Mouse (Mus musculus) liver, embryonic 15.5 days (tissue): ENCODE measurements at regions not wholly inside any gene's neighbourhood (a gene's known extent, or its start where the extent isn't known, plus 50 kb on each side); places are given as distances from the start of the nearest gene placed in this dataset.

Experiments
- ATAC-seq: fragments of 200-750 bp; cut with Nextera tagmentation; 2 replicates; pipeline ENCODE4 v1.8.0; 2017; ENCODE audit warnings: moderate number of reproducible peaks, mild to moderate bottlenecking, moderate library complexity; ENCODE audit not compliant: insufficient read depth
- H3K27ac ChIP-seq: fragments of 300-500 bp; sonication (generic); replicated peaks from 2 replicates; pipeline ENCODE4 v1.5.1; 2015; ENCODE audit warnings: mild to moderate bottlenecking, inconsistent platforms
- H3K27me3 ChIP-seq: fragments of 300-500 bp; sonication (generic); 2 replicates; pipeline ENCODE4 v1.6.1; 2015; ENCODE audit warnings: mild to moderate bottlenecking, inconsistent platforms
- H3K36me3 ChIP-seq: fragments of 300-500 bp; sonication (generic); replicated peaks from 2 replicates; pipeline ENCODE4 v1.6.1; 2015; ENCODE audit warnings: moderate library complexity, mild to moderate bottlenecking, inconsistent platforms
- H3K4me1 ChIP-seq: fragments of 300-500 bp; sonication (generic); replicated peaks from 2 replicates; pipeline ENCODE4 v1.6.1; 2015; ENCODE audit warnings: inconsistent platforms
- H3K4me2 ChIP-seq: fragments of 300-500 bp; sonication (generic); 2 replicates; pipeline ENCODE4 v1.6.1; 2015; ENCODE audit warnings: moderate library complexity, mild to moderate bottlenecking, inconsistent platforms
- H3K4me3 ChIP-seq: fragments of 300-500 bp; sonication (generic); replicated peaks from 2 replicates; pipeline ENCODE4 v1.5.1; 2015; ENCODE audit warnings: mild to moderate bottlenecking, inconsistent platforms
- H3K9ac ChIP-seq: fragments of 300-500 bp; sonication (generic); 2 replicates; pipeline ENCODE4 v1.6.1; 2015; ENCODE audit warnings: moderate library complexity, mild to moderate bottlenecking, inconsistent platforms
- H3K9me3 ChIP-seq: fragments of 300-500 bp; sonication (generic); replicated peaks from 2 replicates; pipeline ENCODE4 v1.6.1; 2016; ENCODE audit warnings: inconsistent platforms
- WGBS: fragments of 180-500 bp; shearing (Covaris S2); methylation state at CpG from one replicate; pipeline ENCODE4 v1.1.7; 2015; ENCODE audit warnings: mixed read lengths; ENCODE audit not compliant: insufficient replicate concordance; 5-methylcytosine and 5-hydroxymethylcytosine counted together

GRCm38 (mm10) chr4:54531739-54532138, 413.1 kb upstream of the Zfp462 start:
- Histone ChIP-seq H3K27ac (no peak overlapping the region), H3K36me3 (no peaks in the 10 kb centered on the region), H3K9me3 (no peaks in the 10 kb centered on the region), H3K27me3 (no peaks in the 10 kb centered on the region), H3K4me1 (no peaks in the 10 kb centered on the region), H3K4me3 (no peak overlapping the region), H3K9ac (no peak overlapping the region), H3K4me2 (no peak overlapping the region)
- 34% methylated on average over 2 of the region's 2 CpGs for WGBS
- ATAC-seq, result no peak

- no peaks in the 10 kb centered on the region for H3K4me1 ChIP-seq
- no peak overlapping the region for H3K4me3 ChIP-seq
- H3K9me3 ChIP-seq, result no peaks in the 10 kb centered on the region
- H3K27me3 ChIP-seq, result no peaks in the 10 kb centered on the region
- H3K4me2 ChIP-seq, result no peak overlapping the region
- ATAC-seq, result no peak
- no peak overlapping the region for H3K9ac ChIP-seq
- no peaks in the 10 kb centered on the region for H3K36me3 ChIP-seq
- WGBS, result 61% methylated on average over 2 of the region's 2 CpGs
- no peak overlapping the region for H3K27ac ChIP-seq
Observed at GRCm38 (mm10) chr4:54533846-54534245, 411.0 kb upstream of the Zfp462 start.

- ATAC-seq, result no peak
- no peaks in the 10 kb centered on the region for H3K36me3 ChIP-seq
Observed at GRCm38 (mm10) chr4:54552864-54553618, 391.8 kb upstream of the Zfp462 start.

GRCm38 (mm10) chr4:54563075-54563474, 381.8 kb upstream of the Zfp462 start:
- Histone ChIP-seq H3K4me2 (no peak overlapping the region), H3K36me3 (no peaks in the 10 kb centered on the region), H3K4me3 (no peak overlapping the region), H3K27me3 (no peaks in the 10 kb centered on the region), H3K4me1 (no peaks in the 10 kb centered on the region), H3K9ac (no peak overlapping the region), H3K27ac (no peak overlapping the region), H3K9me3 (no peaks in the 10 kb centered on the region)
- no peak for ATAC-seq
- WGBS, result 62% methylated on average over 1 of the region's 1 CpGs

More at GRCm38 (mm10) chr4:54552864-54553618, 391.8 kb upstream of the Zfp462 start:
- no peaks in the 10 kb centered on the region for H3K27me3 ChIP-seq
- WGBS, result 41% methylated on average over 7 of the region's 7 CpGs
- no peak overlapping the region for H3K4me2 ChIP-seq
- H3K9me3 ChIP-seq, result no peaks in the 10 kb centered on the region
- no peaks in the 10 kb centered on the region for H3K4me1 ChIP-seq
- no peak overlapping the region for H3K9ac ChIP-seq
- no peak overlapping the region for H3K4me3 ChIP-seq
- H3K27ac ChIP-seq, result no peak overlapping the region

DNA sequence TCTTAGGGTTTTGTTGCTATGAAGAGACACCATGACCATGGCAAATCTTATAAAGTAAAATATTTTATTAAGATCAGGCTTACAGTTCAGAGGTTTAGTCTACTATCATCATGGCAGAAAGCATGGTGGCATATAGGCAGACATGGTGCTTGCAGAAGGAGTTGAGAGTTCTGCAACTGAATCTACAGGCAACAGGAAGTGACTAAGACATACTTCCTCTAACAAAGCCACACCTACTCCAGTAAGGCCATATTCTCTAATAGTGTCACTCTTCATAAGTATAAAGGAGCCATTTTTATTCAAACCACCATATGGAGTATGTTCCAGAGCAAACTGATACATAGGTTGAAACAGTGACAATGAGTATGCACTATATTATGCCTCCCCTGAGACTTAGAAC, 371.7 kb upstream of the Zfp462 start:
- no peak overlapping the region for H3K9ac ChIP-seq
- H3K4me2 ChIP-seq, result no peak overlapping the region
- no peaks in the 10 kb centered on the region for H3K4me1 ChIP-seq
- no peaks in the 10 kb centered on the region for H3K9me3 ChIP-seq
- H3K27me3 ChIP-seq, result no peaks in the 10 kb centered on the region
- no peak for ATAC-seq
- H3K4me3 ChIP-seq, result no peak overlapping the region
- no peaks in the 10 kb centered on the region for H3K36me3 ChIP-seq
- no peak overlapping the region for H3K27ac ChIP-seq

DNA sequence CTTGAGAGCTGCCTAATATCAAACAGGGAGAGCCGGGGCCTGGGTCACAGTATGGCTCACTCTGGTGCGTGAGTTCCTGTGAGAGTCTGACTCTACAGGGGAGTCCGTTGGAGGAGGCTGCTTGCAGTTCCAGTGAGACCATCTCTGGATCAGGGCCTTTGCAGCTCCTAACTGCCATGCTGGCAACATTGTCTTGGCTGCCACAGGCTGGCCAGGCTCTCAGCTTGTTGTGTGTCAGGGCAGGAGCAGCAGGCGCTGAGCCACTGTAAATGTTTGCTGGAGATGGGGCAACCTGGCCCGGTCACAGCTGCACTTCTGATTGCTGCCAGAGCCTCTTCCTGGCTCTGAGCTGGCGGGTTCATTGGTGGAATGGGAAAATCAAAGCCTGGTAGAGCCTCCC, 357.7 kb upstream of the Zfp462 start:
- Histone ChIP-seq H3K9ac (no peak overlapping the region), H3K4me1 (no peaks in the 10 kb centered on the region), H3K4me2 (no peak overlapping the region), H3K9me3 (no peaks in the 10 kb centered on the region), H3K4me3 (no peak overlapping the region), H3K27ac (no peak overlapping the region), H3K36me3 (no peaks in the 10 kb centered on the region), H3K27me3 (no peaks in the 10 kb centered on the region)
- ATAC-seq, result no peak
- WGBS, result 53% methylated on average over 6 of the region's 6 CpGs

DNA sequence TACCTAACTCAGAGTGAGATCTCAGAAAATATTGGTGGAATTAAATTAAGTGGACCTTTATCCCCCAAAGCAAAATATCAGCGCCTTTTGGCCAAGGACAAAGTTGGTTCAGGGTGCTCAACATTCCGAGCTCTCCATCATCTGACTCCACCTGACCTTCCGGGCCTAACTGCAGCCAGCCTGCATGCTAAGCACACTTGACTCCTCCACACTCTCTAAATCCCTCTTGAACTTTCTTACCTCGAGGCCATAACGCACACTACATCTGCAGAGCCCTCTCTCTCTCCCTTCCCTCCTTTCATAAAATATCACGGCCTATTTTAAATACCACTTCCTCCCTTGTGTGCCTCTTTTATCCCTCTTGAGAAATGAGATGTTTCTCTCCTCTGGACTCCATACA, 356.1 kb upstream of the Zfp462 start:
- no peak for ATAC-seq
- H3K27ac ChIP-seq, result no peak overlapping the region
- WGBS, result 59% methylated on average over 6 of the region's 6 CpGs
- H3K27me3 ChIP-seq, result no peaks in the 10 kb centered on the region
- H3K36me3 ChIP-seq, result no peaks in the 10 kb centered on the region
- no peaks in the 10 kb centered on the region for H3K9me3 ChIP-seq
- no peak overlapping the region for H3K4me2 ChIP-seq
- H3K9ac ChIP-seq, result no peak overlapping the region
- no peak overlapping the region for H3K4me3 ChIP-seq
- H3K4me1 ChIP-seq, result no peaks in the 10 kb centered on the region

DNA sequence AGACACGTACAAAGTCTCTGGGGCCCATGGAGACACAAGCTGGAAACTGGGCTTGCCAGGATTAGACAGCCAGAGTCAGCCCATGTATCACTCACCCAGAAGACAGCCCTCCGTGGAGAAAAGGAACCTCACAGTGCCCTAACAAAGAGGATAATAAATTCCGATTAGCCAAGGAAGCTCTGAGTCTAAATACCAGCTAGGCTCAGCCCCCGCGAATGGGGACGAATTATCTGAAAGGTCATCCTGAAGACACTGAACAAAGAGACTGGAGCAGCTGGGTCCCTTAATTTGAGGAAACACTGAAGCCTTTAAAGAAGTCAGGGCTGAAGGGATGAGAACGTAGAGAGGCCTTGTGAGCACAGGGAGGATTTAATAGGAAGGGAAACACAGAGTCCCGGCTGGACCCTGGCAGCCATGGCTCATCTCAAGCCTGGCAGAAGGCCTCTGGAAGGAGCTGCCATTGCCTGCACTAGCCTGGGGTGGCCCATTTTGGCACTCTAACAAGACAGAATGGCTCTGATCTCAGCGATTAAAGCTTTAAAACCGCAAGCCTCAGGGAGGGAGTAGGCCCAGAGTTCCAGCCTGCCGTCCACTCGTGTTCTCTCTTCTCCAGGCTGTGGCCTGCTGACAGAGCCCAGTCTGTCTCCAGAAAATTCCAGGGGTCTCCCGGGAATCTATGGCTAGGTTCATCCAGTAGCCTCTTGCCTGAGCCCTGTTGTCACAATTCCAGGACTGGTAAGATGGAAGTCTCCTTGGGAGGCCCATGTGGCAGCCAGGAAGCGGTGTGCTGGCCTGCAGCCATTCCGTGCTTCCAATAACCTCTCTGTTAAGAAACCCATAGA, 343.0 kb upstream of the Zfp462 start:
- H3K36me3 ChIP-seq, result no peaks in the 10 kb centered on the region
- H3K4me1 ChIP-seq, result no peaks in the 10 kb centered on the region
- no peak overlapping the region for H3K9ac ChIP-seq
- 69% methylated on average over 15 of the region's 15 CpGs for WGBS
- no peak overlapping the region for H3K4me2 ChIP-seq
- no peak overlapping the region for H3K4me3 ChIP-seq
- ATAC-seq, result no peak
- H3K27me3 ChIP-seq, result no peaks in the 10 kb centered on the region
- no peak overlapping the region for H3K27ac ChIP-seq
- no peaks in the 10 kb centered on the region for H3K9me3 ChIP-seq

DNA sequence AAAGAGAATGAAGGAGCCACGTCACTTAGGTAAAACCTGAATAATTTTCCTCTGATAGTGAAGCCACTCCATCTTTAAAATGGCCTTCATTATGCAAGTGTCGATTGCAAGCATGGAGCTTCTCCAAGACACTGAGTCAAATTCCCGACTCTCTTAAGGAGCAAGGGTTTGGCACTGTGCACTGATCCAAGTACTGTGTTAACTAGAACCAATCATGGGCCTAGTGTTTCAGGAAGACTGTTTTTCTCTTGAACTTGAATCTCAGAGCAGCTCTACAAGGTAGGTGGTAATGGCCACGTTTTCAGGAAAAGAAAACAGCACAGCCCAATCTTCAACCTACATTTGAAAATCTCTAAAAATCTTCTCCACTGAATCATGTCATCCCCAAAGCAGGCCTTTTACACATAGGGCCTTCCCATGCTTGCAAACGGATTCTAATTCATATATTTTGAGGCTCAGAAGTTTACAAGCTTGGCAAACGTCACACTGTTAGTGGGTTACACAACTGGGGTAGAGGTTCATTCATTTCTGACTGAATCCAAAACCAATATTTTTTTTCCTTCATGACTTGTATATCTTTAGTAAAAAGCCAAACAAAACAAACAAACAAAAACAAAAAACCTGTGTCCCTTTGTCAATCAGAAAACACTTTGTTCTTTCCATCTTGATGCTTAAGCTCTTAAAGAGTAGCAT, 342.2 kb upstream of the Zfp462 start:
- Histone ChIP-seq H3K4me3 (no peak overlapping the region), H3K9me3 (no peaks in the 10 kb centered on the region), H3K27ac (no peak overlapping the region), H3K27me3 (no peaks in the 10 kb centered on the region), H3K4me1 (no peaks in the 10 kb centered on the region), H3K4me2 (no peak overlapping the region), H3K9ac (no peak overlapping the region), H3K36me3 (no peaks in the 10 kb centered on the region)
- WGBS, result 51% methylated on average over 6 of the region's 6 CpGs
- no peak for ATAC-seq

GRCm38 (mm10) chr4:54610101-54610500, 334.7 kb upstream of the Zfp462 start:
- no peak overlapping the region for H3K27ac ChIP-seq
- no peaks in the 10 kb centered on the region for H3K36me3 ChIP-seq
- no peak overlapping the region for H3K9ac ChIP-seq
- WGBS, result 48% methylated on average over 5 of the region's 5 CpGs
- no peak for ATAC-seq
- no peak overlapping the region for H3K4me2 ChIP-seq
- no peaks in the 10 kb centered on the region for H3K4me1 ChIP-seq
- no peak overlapping the region for H3K4me3 ChIP-seq
- H3K27me3 ChIP-seq, result no peaks in the 10 kb centered on the region
- no peaks in the 10 kb centered on the region for H3K9me3 ChIP-seq
